In genomic region chr8:84708774-84709475, GRCm38 (mm10) we compare ENCODE assay signal across 8 mouse cellular contexts. TPM values are rescaled to one million over a fixed set of nuclear protein-coding genes. Genes with fewer than 3 reads are reported as not detected.
DNase-seq lines count a peak whose midpoint lies in the region; ATAC-seq lines count a peak whose summit lies in the region.

No protein-coding gene starts in this region.

- H3K4me1 ChIP-seq in embryonic facial prominence, embryonic 11.5 days (ENCODE audit: control insufficient read depth, insufficient read depth, low read length): peaks cover 43% of the 10 kb centered on the region
- H3K4me1 ChIP-seq in limb, embryonic 13.5 days: peaks cover 90% of the 10 kb centered on the region
- H3K4me1 ChIP-seq in midbrain, embryonic 15.5 days: peaks cover 80% of the 10 kb centered on the region

- no peak overlapping the region for H3K27ac ChIP-seq in embryonic facial prominence, embryonic 11.5 days (replicated peaks; ENCODE audit: low read depth, low read length)
- H3K27ac ChIP-seq in limb, embryonic 13.5 days: peak overlapping the region; percentile 49; the same call in 1 of the 2 replicates
- H3K27ac ChIP-seq in midbrain, embryonic 15.5 days: peak overlapping the region; percentile 75

- no peaks in the 10 kb centered on the region for H3K36me3 ChIP-seq in embryonic facial prominence, embryonic 11.5 days (replicated peaks; ENCODE audit: control insufficient read depth, insufficient read depth, low read depth, low read length)
- peaks cover 36% of the 10 kb centered on the region for H3K36me3 ChIP-seq in limb, embryonic 13.5 days
- no peaks in the 10 kb centered on the region for H3K36me3 ChIP-seq in midbrain, embryonic 15.5 days (replicated peaks)

- no peak overlapping the region for H3K9ac ChIP-seq in embryonic facial prominence, embryonic 11.5 days (replicated peaks; ENCODE audit: low read length)
- peak overlapping the region; percentile 35 for H3K9ac ChIP-seq in limb, embryonic 13.5 days
- H3K9ac ChIP-seq in midbrain, embryonic 15.5 days: no peak overlapping the region

- H3K27me3 ChIP-seq in embryonic facial prominence, embryonic 11.5 days (ENCODE audit: control insufficient read depth, insufficient read depth, low read length): peaks cover 60% of the 10 kb centered on the region
- peaks cover 45% of the 10 kb centered on the region for H3K27me3 ChIP-seq in limb, embryonic 13.5 days
- H3K27me3 ChIP-seq in midbrain, embryonic 15.5 days (replicated peaks): peaks cover 38% of the 10 kb centered on the region

- no peaks in the 10 kb centered on the region for H3K9me3 ChIP-seq in embryonic facial prominence, embryonic 11.5 days (replicated peaks; ENCODE audit: control insufficient read depth, low read length)
- H3K9me3 ChIP-seq in limb, embryonic 13.5 days: no peaks in the 10 kb centered on the region
- H3K9me3 ChIP-seq in midbrain, embryonic 15.5 days: no peaks in the 10 kb centered on the region

- WGBS in embryonic facial prominence, embryonic 11.5 days: 13% methylated on average over 12 of the region's 12 CpGs
- WGBS in limb, embryonic 13.5 days: 16% methylated on average over 12 of the region's 12 CpGs
- WGBS in midbrain, embryonic 15.5 days: 12% methylated on average over 12 of the region's 12 CpGs

- no peak overlapping the region for H3K4me2 ChIP-seq in embryonic facial prominence, embryonic 11.5 days (ENCODE audit: low read depth, low read length)
- H3K4me2 ChIP-seq in limb, embryonic 13.5 days (replicated peaks): no peak overlapping the region; the same call in 1 of the 2 replicates
- H3K4me2 ChIP-seq in midbrain, embryonic 15.5 days: no peak overlapping the region

- no peak overlapping the region for H3K4me3 ChIP-seq in embryonic facial prominence, embryonic 11.5 days (ENCODE audit: low read depth, low read length)
- H3K4me3 ChIP-seq in limb, embryonic 13.5 days: no peak overlapping the region
- H3K4me3 ChIP-seq in midbrain, embryonic 15.5 days: no peak overlapping the region

- peak; percentile 63 for ATAC-seq in embryonic facial prominence, embryonic 11.5 days (replicated peaks; ENCODE audit: insufficient number of reproducible peaks, low FRiP score, low TSS enrichment, low read depth)
- ATAC-seq in limb, embryonic 13.5 days (ENCODE audit: low FRiP score, low read depth): peak; percentile 13; the same call in 1 of the 2 replicates
- ATAC-seq in midbrain, embryonic 15.5 days (replicated peaks): peak; percentile 73

- peak; percentile 70 to 77 for DNase-seq in urinary bladder, adult 18-20 months (ENCODE audit: low spot score in 2 of 2)
- no peak for DNase-seq in urinary bladder, postnatal 10 days (ENCODE audit: low spot score)
- peak; percentile 96 for DNase-seq in embryonic facial prominence, embryonic 11.5 days (ENCODE audit: low spot score)
- peak; percentile 90 to 92 for DNase-seq in heart, adult 18-20 months
- DNase-seq in kidney, adult 18-20 months: peak; percentile 89
- peak; percentile 70 to 83 for DNase-seq in spleen, adult 18-20 months

RNA-seq across cellular contexts. Expression of gene Lyl1, which starts 7.7 kb away (rescaled TPM):
- polyA plus RNA-seq in embryonic facial prominence, embryonic 11.5 days (2014; fragmentation: Nextera tagmentation; extraction: Ambion mirVana): 4.6 and 5.3 TPM in 2 replicates
- 1 to 10 TPM; 3.1 to 4.4 TPM for total RNA-seq in heart, adult 18-20 months (2021)
- polyA plus RNA-seq in limb, embryonic 13.5 days (2015; fragmentation: Nextera tagmentation; extraction: Ambion mirVana): 4.1 and 4.9 TPM in 2 replicates
- 3.4 and 4.2 TPM in 2 replicates for polyA plus RNA-seq in midbrain, embryonic 15.5 days (2015; fragmentation: Nextera tagmentation; extraction: Ambion mirVana)

RNA-seq across cellular contexts. Expression of gene G430095P16Rik, which starts 13.9 kb away (rescaled TPM):
- 3.6 and 5.7 TPM in 2 replicates for polyA plus RNA-seq in embryonic facial prominence, embryonic 11.5 days (2014; fragmentation: Nextera tagmentation; extraction: Ambion mirVana)
- total RNA-seq in heart, adult 18-20 months (2021): under 1 TPM; 0.40 to 0.69 TPM
- polyA plus RNA-seq in limb, embryonic 13.5 days (2015; fragmentation: Nextera tagmentation; extraction: Ambion mirVana): 7.1 and 9.8 TPM in 2 replicates
- 0.97 and 1.8 TPM in 2 replicates for polyA plus RNA-seq in midbrain, embryonic 15.5 days (2015; fragmentation: Nextera tagmentation; extraction: Ambion mirVana)

RNA-seq across cellular contexts. Expression of gene Nacc1, which starts 21.3 kb away (rescaled TPM):
- polyA plus RNA-seq in embryonic facial prominence, embryonic 11.5 days (2014; fragmentation: Nextera tagmentation; extraction: Ambion mirVana): 21.0 and 21.1 TPM in 2 replicates
- total RNA-seq in heart, adult 18-20 months (2021): 10 to 100 TPM; 31.4 to 32.7 TPM
- 15.0 and 15.2 TPM in 2 replicates for polyA plus RNA-seq in limb, embryonic 13.5 days (2015; fragmentation: Nextera tagmentation; extraction: Ambion mirVana)
- polyA plus RNA-seq in midbrain, embryonic 15.5 days (2015; fragmentation: Nextera tagmentation; extraction: Ambion mirVana): 16.3 and 17.2 TPM in 2 replicates

RNA-seq across cellular contexts. Expression of gene Trmt1, which starts 22.8 kb away (rescaled TPM):
- polyA plus RNA-seq in embryonic facial prominence, embryonic 11.5 days (2014; fragmentation: Nextera tagmentation; extraction: Ambion mirVana): 61.5 and 64.7 TPM in 2 replicates
- total RNA-seq in heart, adult 18-20 months (2021): 10 to 100 TPM; 34.2 to 45.1 TPM
- 70.8 and 72.7 TPM in 2 replicates for polyA plus RNA-seq in limb, embryonic 13.5 days (2015; fragmentation: Nextera tagmentation; extraction: Ambion mirVana)
- 63.3 and 66.7 TPM in 2 replicates for polyA plus RNA-seq in midbrain, embryonic 15.5 days (2015; fragmentation: Nextera tagmentation; extraction: Ambion mirVana)

RNA-seq across cellular contexts. Expression of gene Ier2, which starts 46.3 kb away (rescaled TPM):
- polyA plus RNA-seq in embryonic facial prominence, embryonic 11.5 days (2014; fragmentation: Nextera tagmentation; extraction: Ambion mirVana): 86.9 and 89.6 TPM in 2 replicates
- 10 to 100 TPM; 11.2 to 13.4 TPM for total RNA-seq in heart, adult 18-20 months (2021)
- polyA plus RNA-seq in limb, embryonic 13.5 days (2015; fragmentation: Nextera tagmentation; extraction: Ambion mirVana): 71.9 and 73.0 TPM in 2 replicates
- 16.9 and 17.8 TPM in 2 replicates for polyA plus RNA-seq in midbrain, embryonic 15.5 days (2015; fragmentation: Nextera tagmentation; extraction: Ambion mirVana)

Comparison
In these comparisons a context has a peak if more than half of its experiments do, and no peak if none do; other contexts are left out.
1. ATAC-seq: peak in every context shown above with its lines; median percentile 73 in midbrain, embryonic 15.5 days; 63 in embryonic facial prominence, embryonic 11.5 days; 13 in limb, embryonic 13.5 days.